Mouse (Mus musculus) telencephalon, adult 2 months (tissue): ENCODE data around the gene Wdr4.
A peak's percentile ranks its signal among the peaks of the same experiment; 100 is the strongest.
"Not testable (repeated sequence)": the region's sequence is repeated elsewhere in the genome, so short reads cannot be mapped to it uniquely, and the experiment has no call there.

ENCODE experiments used
- DNase-seq: peaks from one replicate; pipeline ENCODE4 v3.0.0-alpha.2; 2011; ENCODE audit warnings: low read depth, low spot score

Gene Wdr4

DNA sequence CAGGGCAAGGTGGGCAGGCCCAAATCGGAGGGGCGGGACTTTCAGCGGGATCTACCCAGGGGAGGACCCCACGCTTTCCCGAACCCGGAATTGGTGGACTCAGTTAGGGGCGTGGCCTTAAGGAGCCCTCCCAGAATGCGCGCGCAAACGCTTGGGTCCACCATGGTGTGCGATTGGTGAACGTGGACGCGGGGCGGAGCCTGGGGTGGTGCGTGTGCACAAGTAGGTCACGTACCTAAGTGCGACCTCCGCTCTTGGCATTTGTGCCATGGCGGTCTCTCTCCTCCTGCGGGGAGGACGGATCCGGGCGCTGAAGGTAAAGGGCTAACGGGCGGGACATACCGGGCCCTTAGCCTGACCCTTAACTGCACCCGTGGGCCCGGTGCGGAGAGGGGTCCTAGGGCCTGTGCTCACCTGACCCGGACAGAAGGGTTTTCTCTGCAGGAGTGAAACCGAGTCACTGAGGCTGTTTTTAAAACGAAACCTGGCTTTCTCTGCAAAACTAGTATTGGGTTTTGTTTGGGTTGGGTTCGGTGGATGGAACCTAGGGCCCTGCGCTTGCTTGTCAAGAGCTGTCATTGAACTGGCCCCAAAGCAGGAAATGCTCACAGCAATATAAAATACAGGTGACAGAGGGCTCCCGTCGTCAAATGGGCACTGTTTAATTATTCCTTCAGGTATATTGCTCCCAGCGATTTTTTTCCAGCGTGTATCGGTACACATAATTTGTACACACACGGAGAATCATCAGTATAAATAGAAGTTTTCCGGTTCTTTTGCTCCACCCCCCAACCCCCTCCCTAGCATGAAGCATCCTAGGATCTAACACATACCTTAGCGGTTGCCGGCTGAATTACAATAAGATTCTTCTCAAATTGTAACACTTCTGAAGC lies at the start of gene Wdr4, which contains the start of gene Ndufv3:
Gene Wdr4 (minus strand): TSS at position 35 of the 893 bp plus-strand sequence.
Gene Ndufv3 (plus strand): TSS at position 170 of the 893 bp plus-strand sequence.
- DNase-seq, result peak; percentile 99

DNA sequence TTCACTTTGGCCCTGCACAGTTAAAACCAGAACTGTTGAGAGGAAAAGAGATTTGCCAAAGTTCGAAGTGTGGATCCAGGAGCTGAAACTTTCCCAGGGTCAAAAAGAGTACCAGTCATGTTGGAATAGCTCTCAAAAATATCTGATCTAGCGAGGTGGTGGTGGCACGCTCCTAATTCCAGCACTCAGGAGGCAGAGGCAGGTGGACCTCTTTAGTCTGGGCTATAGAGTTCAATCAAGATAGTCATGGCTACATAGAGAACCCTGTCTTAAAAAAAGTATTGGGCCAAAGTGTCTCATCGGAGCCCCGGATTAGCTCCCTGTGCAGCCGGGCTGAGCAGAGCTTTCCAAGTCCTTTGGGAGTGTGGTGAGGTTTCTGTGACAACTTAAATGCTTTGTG lies 46.5 kb upstream of the Wdr4 start:
- DNase-seq, result no peak

DNA sequence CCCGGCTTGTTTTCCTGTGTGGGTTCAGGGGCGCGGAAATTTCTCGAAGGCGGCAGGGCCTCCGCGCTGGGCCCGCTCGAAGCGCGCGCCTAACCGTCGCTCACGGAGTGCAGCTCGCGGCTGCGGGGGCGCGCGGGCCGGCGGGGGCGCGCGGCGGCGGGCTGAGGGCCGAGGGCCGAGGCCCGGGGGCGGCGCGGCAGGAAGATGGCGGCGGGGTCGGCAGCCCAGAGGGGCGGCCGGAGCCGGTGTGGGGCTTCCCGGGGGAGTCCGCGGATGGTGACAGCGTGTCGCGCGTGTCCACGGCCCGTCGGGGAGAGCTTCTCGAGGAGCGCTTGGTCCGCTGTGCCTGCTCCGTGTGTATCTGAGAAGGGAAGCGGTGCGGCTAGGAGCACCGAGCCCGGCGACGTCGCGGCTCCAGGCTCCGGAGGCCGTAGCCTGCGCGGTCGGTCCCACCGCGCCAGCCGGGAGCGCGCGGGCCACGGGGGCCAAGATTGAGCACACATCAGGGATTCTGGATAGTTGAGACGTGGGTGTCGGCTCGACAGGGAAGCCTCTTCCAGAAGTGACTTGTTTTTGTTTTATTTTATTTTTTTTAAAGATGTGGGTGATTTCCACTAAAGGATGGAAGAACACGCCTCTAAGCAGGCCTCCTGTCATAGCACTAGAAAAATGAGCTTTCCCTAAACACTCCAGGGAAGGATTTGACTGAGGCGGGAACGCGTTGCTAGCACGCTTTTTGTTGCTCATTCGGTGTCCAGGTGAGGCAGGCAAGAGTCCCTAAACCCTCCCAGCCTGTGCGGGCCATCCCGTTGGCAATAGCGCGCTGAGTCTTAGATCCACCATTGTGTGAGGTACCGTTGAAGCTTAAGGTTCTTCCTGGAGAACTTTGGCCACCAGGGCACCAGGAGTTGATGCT lies 45.6 kb upstream of the Wdr4 start:
- no peak for DNase-seq

GRCm38 (mm10) chr17:31564858-31565140 lies 45.0 kb upstream of the Wdr4 start:
- no peak for DNase-seq

- peak; percentile 99 for DNase-seq
Observed at GRCm38 (mm10) chr17:31564015-31564857, 44.5 kb upstream of the Wdr4 start, which contains the start of gene Pknox1. Pknox1 (plus strand) TSS chr17:31564734.

GRCm38 (mm10) chr17:31563632-31564014 lies 43.8 kb upstream of the Wdr4 start:
- DNase-seq, result no peak

- DNase-seq, result no peak
Observed at GRCm38 (mm10) chr17:31559021-31559789, 39.4 kb upstream of the Wdr4 start.

DNA sequence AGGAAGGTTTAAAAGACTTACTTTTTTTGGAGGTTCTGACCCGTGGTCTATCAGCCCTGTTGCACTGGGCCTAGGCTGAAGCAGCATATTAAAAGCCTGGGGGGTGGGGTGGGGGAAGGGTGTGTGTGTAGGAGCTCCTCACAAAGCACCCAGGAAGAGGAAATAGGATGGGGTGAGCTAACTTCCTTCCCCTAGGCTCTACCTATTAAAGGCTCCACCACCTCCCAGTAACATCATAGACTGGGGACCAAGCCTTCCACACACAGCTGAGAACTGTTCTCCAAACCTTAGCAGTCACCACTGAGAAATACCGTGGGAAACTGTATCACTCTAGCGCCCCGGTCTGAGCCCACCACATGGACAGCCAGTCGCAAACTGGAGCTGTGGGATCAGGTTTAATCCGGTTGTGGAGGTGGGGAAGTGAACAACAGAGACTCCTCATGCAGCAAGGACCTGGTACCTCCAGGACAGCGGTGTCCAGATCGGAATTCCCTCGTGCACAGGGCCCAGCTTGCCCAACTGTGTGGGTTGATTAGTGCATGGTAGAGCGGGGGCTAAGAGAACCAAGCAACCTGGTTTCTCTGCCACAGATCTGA lies 38.3 kb upstream of the Wdr4 start:
- DNase-seq, result no peak

- no peak for DNase-seq
Observed at GRCm38 (mm10) chr17:31557124-31557880, 37.5 kb upstream of the Wdr4 start.

- no peak for DNase-seq
Observed at GRCm38 (mm10) chr17:31556253-31556652, 36.5 kb upstream of the Wdr4 start.

DNA sequence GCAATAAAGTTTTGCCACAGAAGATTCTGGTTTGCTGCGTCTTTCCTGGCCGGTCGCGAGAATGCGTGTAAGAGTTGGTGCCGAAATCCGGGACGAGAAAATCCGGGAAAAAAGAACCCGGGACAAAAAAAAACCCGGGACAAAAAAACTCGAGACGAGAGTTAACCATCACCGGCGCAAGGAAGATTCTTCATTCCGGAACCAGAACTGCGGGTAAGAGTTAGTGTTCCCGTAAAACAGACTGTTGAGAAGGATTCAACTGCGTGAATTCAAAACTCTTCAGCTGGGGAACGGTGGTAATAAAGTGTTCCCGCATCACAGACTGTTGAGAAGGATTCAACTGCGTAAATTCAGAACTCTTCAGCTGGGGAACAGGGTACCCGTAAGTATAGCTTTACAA lies 32.8 kb upstream of the Wdr4 start:
- not testable (repeated sequence) for DNase-seq

DNA sequence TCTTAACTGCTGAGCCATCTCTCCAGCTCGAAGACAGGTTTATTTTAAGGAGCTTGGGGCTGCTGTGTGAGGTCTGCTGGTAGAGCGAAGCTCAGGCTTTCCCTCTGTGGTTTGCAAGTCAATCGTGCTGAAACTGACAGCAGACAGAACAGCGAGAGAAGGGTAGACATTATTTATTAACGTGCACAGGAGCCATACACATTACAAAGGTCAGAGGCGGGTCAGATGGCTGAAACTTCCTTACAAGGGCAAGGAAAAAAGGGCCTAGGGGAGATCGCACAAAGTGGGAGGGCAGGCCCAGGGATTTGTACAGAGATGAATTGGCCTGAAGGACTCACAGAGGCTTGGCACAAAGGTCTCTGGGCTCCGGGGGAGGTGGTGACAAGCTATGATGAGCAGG lies 29.6 kb upstream of the Wdr4 start:
- DNase-seq, result no peak

DNA sequence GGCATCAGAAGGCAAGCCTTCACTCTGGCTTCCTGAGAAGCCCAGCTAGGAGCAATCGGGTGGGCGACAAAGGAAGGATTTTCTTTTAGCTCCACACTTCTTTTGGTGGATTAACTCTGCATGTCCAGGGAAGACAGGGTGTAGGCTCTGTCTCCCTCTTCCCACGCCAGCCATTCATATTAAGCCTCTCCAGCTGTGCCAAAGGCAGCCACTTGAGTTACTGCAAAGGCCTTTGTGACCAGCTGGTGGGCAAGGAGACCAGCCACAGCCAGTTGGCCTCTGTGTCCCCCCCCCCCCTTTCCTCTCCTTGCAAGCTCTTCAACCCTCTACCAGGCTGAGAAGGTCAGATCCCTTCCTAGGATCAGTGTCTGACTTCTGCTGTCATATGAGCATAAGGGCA lies 28.2 kb upstream of the Wdr4 start:
- no peak for DNase-seq

DNA sequence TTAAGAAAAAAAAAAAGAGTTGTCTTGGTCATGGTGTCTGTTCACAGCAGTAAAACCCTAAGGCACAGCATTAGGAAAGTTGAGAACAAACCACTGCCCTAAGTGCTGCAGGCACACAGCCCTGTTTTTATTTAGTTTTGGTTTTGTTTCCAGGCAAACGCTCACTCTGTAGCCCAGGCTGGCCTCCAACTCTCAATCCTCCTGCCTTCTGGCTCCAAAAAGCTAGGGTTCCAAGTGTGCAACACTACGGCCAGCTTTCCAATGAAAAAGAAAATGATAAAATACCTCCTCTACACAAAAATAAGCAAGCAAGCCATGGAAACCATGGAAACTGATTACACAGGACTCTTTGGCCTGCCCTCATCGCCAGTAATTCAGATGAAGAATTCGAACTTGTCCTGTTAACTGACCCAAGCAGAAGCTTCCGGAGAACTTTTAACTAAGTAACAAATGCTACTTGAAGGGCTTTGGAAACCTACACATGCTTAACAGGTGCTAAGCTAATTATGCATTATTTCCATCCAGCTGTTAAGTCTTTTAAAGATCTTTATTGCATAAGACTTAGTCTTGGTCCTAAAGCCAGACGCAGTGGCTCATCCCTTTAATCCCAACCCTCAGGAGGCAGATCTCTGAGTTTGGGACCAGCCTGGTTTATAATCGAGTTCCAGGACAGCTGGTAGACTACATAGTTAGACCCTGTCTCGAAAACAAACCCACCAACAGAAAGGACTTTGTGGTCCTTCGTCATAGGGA lies 26.8 kb upstream of the Wdr4 start:
- DNase-seq, result no peak

DNA sequence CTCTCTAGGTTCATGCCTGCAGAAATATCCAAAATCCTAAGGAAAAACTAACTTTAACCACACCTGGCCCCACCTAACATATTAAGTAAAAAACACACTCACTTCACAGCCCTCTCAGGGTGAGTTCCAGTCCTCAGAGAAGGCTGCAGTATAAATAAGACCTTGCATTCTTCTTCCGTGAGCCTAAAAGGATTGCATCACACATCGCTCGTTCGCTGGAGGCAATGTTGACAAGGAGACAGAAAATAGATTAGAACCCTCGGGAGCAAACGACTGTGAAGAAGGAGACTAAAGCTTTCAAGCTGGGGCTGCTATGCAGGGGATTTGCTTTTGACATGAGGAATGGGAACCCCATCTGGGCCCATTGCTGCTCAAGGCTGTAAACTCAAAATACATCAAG lies 23.8 kb upstream of the Wdr4 start:
- no peak for DNase-seq

GRCm38 (mm10) chr17:31541460-31541831 lies 21.7 kb upstream of the Wdr4 start:
- no peak for DNase-seq

GRCm38 (mm10) chr17:31540809-31541459 lies 21.2 kb upstream of the Wdr4 start:
- DNase-seq, result no peak

DNA sequence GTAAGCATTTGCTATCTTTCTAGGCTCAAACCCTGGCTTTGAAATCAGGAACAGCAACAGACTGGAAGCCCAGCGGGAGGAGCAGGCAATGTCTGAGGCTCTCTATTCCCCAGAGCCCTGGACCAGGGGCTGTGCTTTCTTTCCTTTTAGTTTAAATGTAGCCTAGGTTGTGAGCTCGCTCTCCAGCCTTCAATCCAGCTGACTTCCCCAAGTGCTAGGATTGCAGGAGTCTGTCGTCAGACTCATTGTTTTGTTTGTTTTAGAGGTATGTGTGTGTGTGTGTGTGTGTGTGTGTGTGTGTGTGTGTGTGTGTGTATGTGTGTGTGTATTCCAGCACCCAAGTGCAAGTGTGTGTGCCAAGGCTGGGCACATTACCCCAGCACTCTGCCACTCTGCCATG lies 20.3 kb upstream of the Wdr4 start:
- DNase-seq, result no peak
